Mouse (Mus musculus) T-cell, adult 66 days (primary cell): ENCODE results near the gene Sik3. TPM values are rescaled to one million over a fixed set of nuclear protein-coding genes. Genes with fewer than 3 reads are reported as not detected.

Experiments used
- total RNA-seq, 2 experiments: library from RNA; stranded (reverse); gene quantifications; 3 replicates in 1 of 2; 4 replicates in 1 of 2; pipeline ENCODE4 v1.2.4; 2023

The Sik3 gene
- total RNA-seq: 10 to 100 TPM; 65.8 to 66.8 TPM

GRCm38 (mm10) chr9:46012091-46013008 lies at the start of gene Sik3, which contains the start of gene Pafah1b2:
Gene Sik3, plus strand, starts transcription at chr9:46012820.
Gene Pafah1b2, minus strand, starts transcription at chr9:46012690.

GRCm38 (mm10) chr9:46228491-46228890 lies 215.9 kb downstream of the Sik3 start, which contains the start of gene Apoa1:
Gene Apoa1, plus strand, starts transcription at chr9:46228580.

GRCm38 (mm10) chr9:46235596-46235648 lies 222.8 kb downstream of the Sik3 start, which contains the start of gene Apoc3:
Gene Apoc3, minus strand, starts transcription at chr9:46235636.

GRCm38 (mm10) chr9:46240526-46241153 lies 228.0 kb downstream of the Sik3 start, which contains the start of gene Apoa4:
Gene Apoa4, plus strand, starts transcription at chr9:46240696.

DNA sequence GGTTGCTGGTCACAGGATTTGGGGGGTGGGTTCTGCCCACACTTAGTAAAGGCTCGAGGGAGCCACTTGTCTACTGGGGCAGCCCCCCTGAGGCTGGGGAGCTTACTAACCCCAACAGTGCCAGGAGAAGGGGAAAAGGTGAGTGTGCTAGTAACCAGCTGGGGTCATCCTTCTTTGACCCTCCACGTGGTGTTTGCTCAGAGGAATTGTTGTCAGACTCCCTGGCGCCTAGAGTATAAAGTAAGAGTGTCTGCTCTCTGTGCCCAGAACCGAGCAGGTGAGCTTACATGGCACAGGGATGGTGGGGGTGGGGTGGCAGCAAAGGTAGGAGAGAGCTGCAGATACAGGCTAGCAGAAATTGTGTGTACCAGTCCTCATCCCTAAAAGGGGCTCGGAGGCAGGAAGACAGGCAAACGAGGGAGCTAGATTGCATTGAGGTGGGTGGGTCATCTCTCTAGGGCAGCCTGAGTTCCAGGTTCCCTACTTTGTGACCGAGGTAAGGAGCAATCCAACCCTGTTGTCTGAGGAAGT lies 255.8 kb downstream of the Sik3 start, which contains the start of gene Apoa5:
Gene Apoa5, plus strand, starts transcription at position 291 of the 531 bp plus-strand sequence.

DNA sequence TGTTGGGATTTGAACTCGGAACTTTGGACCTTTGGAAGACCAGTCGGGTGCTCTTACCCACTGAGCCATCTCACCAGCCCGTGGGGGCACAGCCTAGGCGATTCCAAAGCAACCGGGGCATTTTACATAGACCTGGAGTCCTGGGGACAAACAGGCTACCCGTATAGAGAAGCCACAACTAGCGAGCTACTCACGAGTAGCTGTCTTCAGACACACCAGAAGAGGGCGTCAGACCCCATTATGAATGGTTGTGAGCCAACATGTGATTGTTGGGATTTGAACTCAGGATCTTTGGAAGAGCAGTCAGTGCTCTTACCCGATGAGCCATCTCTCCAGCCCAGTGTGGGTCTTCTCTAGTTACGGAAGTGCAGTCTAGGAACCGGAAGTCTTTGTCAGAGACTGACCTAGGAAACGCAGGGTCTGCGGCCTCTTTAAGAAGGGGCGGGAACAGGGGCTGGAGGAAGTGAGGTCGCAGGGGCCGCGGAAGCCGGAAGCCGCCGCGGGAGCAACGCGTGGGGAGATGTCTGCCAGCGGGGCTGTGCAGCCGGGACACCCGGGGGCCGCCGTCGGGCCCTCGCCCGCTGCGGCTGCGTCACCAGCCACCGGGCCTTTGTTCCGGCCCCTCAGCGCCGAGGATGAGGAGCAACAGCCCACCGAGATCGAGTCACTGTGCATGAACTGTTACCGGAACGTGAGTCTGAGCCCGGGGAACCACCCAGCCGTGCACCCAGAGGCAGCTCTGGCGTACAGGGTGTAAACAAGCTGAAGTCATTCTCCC lies 260.2 kb downstream of the Sik3 start, which contains the start of gene Zpr1:
Gene Zpr1, plus strand, starts transcription at position 388 of the 778 bp plus-strand sequence.

Other genes with a start within 250 kb of the Sik3 start
- gene Cep164, start 184.1 kb upstream of the Sik3 start, total RNA-seq: 10 to 100 TPM; 39.4 to 41.4 TPM
- gene Bace1, start 174.2 kb upstream of the Sik3 start, total RNA-seq: 1 to 10 TPM; 1.7 to 2.6 TPM
- 10 to 100 TPM; 76.1 to 82.6 TPM for gene Pcsk7, start 106.3 kb upstream of the Sik3 start, total RNA-seq
- gene Rnf214, start 105.9 kb upstream of the Sik3 start, total RNA-seq: 10 to 100 TPM; 37.9 to 41.9 TPM
- 1 to 10 TPM; 1.3 to 1.9 TPM for gene Tagln, start 76.8 kb upstream of the Sik3 start, total RNA-seq
- gene Sidt2, start 57.6 kb upstream of the Sik3 start, total RNA-seq: 100 to 1,000 TPM; 290 to 308 TPM
- gene Pafah1b2, start 130 bp upstream of the Sik3 start, total RNA-seq: 10 to 100 TPM; 61.0 to 73.3 TPM
- gene Apoa1, start 215.8 kb downstream of the Sik3 start, total RNA-seq: not detected
- not detected for gene Apoc3, start 222.8 kb downstream of the Sik3 start, total RNA-seq
- gene Apoa4, start 227.9 kb downstream of the Sik3 start, total RNA-seq: not detected